Mouse (Mus musculus): Measurements from ENCODE around the gene Kbtbd8.

Gene Kbtbd8

GRCm38 (mm10) chr6:95116946-95117345 lies at the start of gene Kbtbd8:
Kbtbd8 (plus strand) TSS chr6:95117240.
- DNase-seq (ENCODE audit: low read depth, low spot score): no peak

GRCm38 (mm10) chr6:95069753-95070152 lies 47.3 kb upstream of the Kbtbd8 start:
- DNase-seq (ENCODE audit: low read depth, low spot score): no peak

GRCm38 (mm10) chr6:95085276-95085675 lies 31.8 kb upstream of the Kbtbd8 start:
- no peak for DNase-seq (ENCODE audit: low read depth, low spot score)

- no peak for DNase-seq (ENCODE audit: low read depth, low spot score)
Observed at GRCm38 (mm10) chr6:95087154-95087846, 29.7 kb upstream of the Kbtbd8 start.

GRCm38 (mm10) chr6:95088075-95088474 lies 29.0 kb upstream of the Kbtbd8 start:
- no peak for DNase-seq (ENCODE audit: low read depth, low spot score)

- no peak for DNase-seq (ENCODE audit: low read depth, low spot score)
Observed at GRCm38 (mm10) chr6:95094695-95095094, 22.3 kb upstream of the Kbtbd8 start.

GRCm38 (mm10) chr6:95098366-95099109 lies 18.5 kb upstream of the Kbtbd8 start:
- DNase-seq (ENCODE audit: low read depth, low spot score): peak; percentile 80

- no peak for DNase-seq (ENCODE audit: low read depth, low spot score)
Observed at GRCm38 (mm10) chr6:95103706-95104105, 13.3 kb upstream of the Kbtbd8 start.

- no peak for DNase-seq (ENCODE audit: low read depth, low spot score)
Observed at GRCm38 (mm10) chr6:95108437-95108836, 8.6 kb upstream of the Kbtbd8 start.

- DNase-seq (ENCODE audit: low read depth, low spot score): no peak
Observed at GRCm38 (mm10) chr6:95109691-95110450, 7.2 kb upstream of the Kbtbd8 start.

- DNase-seq (ENCODE audit: low read depth, low spot score): no peak
Observed at GRCm38 (mm10) chr6:95112015-95112414, 5.0 kb upstream of the Kbtbd8 start.

- DNase-seq (ENCODE audit: low read depth, low spot score): no peak
Observed at GRCm38 (mm10) chr6:95116513-95116912, 527 bp upstream of the Kbtbd8 start.

- DNase-seq (ENCODE audit: low read depth, low spot score): peak; percentile 98
Observed at GRCm38 (mm10) chr6:95117614-95118541, 838 bp downstream of the Kbtbd8 start.

- DNase-seq (ENCODE audit: low read depth, low spot score): no peak
Observed at GRCm38 (mm10) chr6:95119389-95119788, 2.3 kb downstream of the Kbtbd8 start.

- no peak for DNase-seq (ENCODE audit: low read depth, low spot score)
Observed at GRCm38 (mm10) chr6:95149931-95150534, 33.0 kb downstream of the Kbtbd8 start.

- DNase-seq (ENCODE audit: low read depth, low spot score): no peak
Observed at GRCm38 (mm10) chr6:95150885-95151284, 33.8 kb downstream of the Kbtbd8 start.

- DNase-seq (ENCODE audit: low read depth, low spot score): no peak
Observed at GRCm38 (mm10) chr6:95151563-95151962, 34.5 kb downstream of the Kbtbd8 start.

- DNase-seq (ENCODE audit: low read depth, low spot score): no peak
Observed at GRCm38 (mm10) chr6:95163965-95164364, 46.9 kb downstream of the Kbtbd8 start.

- no peak for DNase-seq (ENCODE audit: low read depth, low spot score)
Observed at GRCm38 (mm10) chr6:95165630-95166029, 48.6 kb downstream of the Kbtbd8 start.

GRCm38 (mm10) chr6:95167668-95168227 lies 50.7 kb downstream of the Kbtbd8 start:
- DNase-seq (ENCODE audit: low read depth, low spot score): no peak

All from forelimb bud, embryonic 11.5 days (tissue).